Mouse (Mus musculus): Measurements from ENCODE around the gene Pigs. TPM values are rescaled to one million over a fixed set of nuclear protein-coding genes. Genes with fewer than 3 reads are reported as not detected.

The Pigs gene
- polyA plus RNA-seq, 1 experiment, result 50.2 TPM

GRCm38 (mm10) chr11:78324000-78324785 lies 4.0 kb upstream of the Pigs start:
- TF ChIP-seq GATA1 (IDR thresholded peaks at IDR 0.05; ENCODE audit: low read length), result no peak

- TF ChIP-seq GATA1 (IDR thresholded peaks at IDR 0.05; ENCODE audit: low read length), result no peak
These were observed 3.2 kb upstream of the Pigs start for GRCm38 (mm10) chr11:78324965-78325364.

DNA sequence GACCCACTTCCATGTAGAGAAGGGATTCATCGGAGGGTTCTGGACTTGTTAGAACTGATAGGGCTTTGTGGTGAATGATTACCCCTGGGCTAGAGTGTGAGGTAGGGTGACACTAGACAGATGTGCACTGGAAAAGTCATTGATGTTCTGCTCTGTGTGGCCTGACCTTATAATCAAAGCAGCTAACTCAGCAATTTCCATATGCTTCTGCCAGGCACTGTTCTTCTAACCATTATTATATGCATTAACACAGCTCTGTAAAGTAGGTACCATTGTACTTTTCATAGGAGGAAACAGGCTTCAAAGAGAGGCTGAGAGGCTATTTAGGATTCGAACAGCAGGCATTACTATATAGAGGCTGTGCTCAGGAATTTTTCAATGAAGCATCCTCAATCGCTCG lies 1.0 kb upstream of the Pigs start:
- no peak for TF ChIP-seq GATA1 (IDR thresholded peaks at IDR 0.05; ENCODE audit: low read length)

- no peak for TF ChIP-seq GATA1 (IDR thresholded peaks at IDR 0.05; ENCODE audit: low read length)
These were observed 369 bp downstream of the Pigs start for GRCm38 (mm10) chr11:78328512-78329056.

DNA sequence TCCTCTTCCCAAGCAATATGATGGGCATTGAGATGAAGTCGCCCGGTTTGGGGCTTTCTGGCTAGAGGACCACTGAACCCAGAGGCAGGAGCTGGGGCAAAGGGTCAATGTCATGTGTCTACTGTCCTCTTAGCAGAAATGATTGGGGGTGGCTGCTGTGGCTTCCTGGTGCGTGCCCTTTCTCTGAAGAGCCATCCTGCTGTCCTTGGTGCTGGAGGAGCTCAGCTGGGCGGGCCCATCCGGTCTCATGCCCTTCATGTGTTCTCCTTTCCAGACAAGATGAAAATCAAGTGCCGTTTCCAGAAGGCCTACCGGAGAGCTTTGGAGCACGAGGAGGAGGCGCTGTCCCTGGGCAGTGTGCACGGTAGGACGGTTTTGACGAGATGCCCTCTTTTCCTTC lies 4.5 kb downstream of the Pigs start:
- TF ChIP-seq GATA1 (IDR thresholded peaks at IDR 0.05; ENCODE audit: low read length), result no peak

- no peak for TF ChIP-seq GATA1 (IDR thresholded peaks at IDR 0.05; ENCODE audit: low read length)
These were observed 5.8 kb downstream of the Pigs start for GRCm38 (mm10) chr11:78333992-78334391.

- no peak for TF ChIP-seq GATA1 (IDR thresholded peaks at IDR 0.05; ENCODE audit: low read length)
These were observed 8.8 kb downstream of the Pigs start for GRCm38 (mm10) chr11:78337040-78337439.

DNA sequence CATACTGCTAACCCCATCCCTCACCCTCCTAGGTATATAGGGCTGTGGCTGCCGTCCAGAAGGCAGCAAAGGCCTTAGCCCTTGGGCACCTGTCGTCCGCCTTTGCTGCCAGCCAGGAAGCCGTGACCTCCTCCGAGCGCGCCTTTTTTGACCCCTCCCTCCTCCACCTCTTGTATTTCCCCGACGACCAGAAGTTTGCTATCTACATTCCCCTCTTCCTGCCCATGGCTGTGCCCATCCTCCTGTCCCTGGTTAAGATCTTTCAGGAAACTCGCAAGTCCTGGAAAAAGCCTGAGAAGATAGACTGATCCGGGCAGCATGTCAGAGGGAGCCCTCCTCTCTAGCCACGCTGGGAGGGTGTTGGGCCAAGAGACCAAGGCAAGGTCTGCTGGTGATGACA lies 13.5 kb downstream of the Pigs start:
- no peak for TF ChIP-seq GATA1 (IDR thresholded peaks at IDR 0.05; ENCODE audit: low read length)

GRCm38 (mm10) chr11:78343381-78344327 lies 15.4 kb downstream of the Pigs start, which contains the start of gene Unc119:
TSS of gene Unc119 (plus strand) at chr11:78343482.
- TF ChIP-seq GATA1 (IDR thresholded peaks at IDR 0.05; ENCODE audit: low read length), result no peak

DNA sequence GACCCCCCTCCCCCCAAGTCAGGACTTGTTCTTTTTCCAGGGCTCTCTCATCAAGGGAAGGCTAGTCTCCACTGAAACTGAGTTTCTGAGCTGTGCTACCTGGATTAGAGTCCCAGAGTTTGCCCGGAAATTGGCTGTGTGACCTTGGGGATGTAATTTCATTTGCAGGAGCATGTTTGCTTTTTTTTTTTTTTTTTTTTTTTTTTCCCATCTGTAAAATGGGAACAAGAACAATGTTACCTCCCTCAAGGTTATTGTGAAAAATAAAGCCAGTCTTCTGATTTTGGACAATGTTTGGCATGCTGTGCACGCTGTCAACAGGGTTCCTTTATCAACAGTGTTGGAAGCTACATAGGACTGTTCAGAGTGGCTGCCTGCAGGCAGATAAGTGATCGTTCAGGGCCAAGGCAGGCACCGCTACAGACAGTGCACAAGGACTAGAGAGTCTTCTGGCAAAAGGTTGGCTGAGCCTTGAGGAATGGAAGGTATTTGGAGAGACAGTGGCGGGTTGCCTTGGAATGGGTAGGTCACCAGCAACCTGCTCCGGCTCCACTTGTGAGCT lies 16.2 kb downstream of the Pigs start:
- no peak for TF ChIP-seq GATA1 (IDR thresholded peaks at IDR 0.05; ENCODE audit: low read length)

DNA sequence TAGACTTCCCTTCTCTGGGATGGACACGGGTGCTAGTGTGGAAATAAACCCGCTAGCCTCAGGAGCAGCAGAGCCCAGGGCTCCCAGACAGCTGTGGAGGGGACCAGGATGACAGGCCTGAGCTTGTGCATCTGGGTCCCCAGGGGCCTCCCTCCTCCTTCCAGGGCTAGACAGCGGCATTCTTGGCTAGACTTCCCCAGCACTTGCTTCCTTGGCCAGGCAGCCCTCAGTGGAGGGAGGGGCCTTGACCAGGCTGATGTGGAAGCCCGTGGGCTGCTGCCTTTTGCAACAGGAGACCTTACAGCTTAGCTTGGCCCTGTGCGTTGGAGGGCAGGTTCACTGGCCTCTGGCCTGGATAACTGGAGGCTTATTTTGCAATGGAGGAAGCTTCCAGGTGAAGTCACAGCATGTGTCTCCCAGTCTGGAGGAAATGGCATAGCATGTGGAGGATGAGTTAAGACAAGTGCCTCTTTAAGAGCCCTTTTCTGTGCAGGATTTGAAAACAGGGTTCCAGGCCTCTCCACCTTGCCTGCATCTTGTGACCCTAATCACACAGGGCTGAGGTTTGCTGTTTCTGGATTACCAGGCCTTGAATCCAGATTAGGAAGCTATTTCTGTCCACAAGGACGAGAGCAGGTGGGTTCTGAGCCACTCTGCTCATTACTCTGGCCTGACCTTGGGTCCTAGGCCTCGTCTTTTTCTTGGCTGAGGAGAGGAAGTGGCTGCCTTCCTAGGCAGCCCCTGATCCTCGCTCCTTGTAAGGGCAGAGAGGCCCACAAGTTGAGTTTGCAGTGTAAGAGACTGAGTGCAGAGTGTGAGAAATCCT lies 16.9 kb downstream of the Pigs start:
- no peak for TF ChIP-seq GATA1 (IDR thresholded peaks at IDR 0.05; ENCODE audit: low read length)

DNA sequence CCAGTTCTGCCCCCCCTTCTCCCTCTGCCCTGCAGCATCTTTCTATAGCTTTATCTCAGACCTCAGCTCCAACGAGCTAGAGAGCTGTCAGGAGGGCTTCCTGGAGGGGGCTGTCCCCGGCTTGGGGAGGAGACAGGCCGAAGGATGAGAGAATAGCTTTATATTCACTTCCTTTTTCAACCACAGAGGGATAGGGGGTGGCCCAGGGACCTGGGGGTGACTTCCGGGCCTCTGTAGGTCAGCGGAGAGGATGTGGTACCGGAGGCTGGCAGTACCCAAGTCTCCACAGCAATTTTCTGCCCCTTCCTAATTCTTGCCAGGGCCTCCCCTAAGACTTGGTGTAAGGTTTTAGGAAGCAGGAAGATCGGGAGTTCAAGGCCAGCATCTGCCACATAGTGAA lies 17.6 kb downstream of the Pigs start:
- TF ChIP-seq GATA1 (IDR thresholded peaks at IDR 0.05; ENCODE audit: low read length), result no peak

DNA sequence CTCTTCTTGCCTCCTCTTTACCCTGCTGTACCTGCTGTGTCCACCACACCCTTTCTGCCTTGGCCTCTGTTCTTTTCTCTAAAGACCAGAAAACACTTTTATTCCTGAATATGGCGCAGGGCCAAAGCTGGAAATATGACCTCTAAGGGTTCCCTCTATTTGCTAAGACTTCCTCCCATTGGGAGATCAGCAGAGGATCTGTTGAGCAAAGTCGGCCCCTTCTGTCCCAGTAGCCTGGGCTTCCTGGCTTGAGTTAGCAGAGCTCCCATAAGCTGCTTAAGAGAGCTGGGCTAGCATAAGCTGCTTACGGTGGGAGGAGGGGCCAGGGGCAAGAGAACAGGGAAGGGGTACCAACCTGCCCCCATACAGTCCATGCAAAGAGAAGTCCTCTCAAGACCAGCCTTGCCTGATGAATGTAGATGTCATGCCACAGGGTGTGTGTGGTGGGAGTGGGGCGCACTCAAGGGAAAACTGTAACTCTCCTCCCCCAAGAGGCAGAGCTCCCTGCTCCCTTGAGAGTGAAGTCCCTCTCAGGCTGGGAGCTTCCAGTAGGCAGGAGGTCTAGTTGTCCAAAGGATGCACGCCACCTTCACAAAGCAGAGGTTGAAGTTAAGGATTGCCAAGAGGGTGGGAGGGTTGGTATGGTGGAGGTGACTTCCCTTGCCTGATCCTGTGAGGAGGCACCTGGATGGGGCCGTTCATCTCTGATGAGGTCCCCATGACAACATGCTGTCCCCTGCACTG lies 18.3 kb downstream of the Pigs start:
- no peak for TF ChIP-seq GATA1 (IDR thresholded peaks at IDR 0.05; ENCODE audit: low read length)

DNA sequence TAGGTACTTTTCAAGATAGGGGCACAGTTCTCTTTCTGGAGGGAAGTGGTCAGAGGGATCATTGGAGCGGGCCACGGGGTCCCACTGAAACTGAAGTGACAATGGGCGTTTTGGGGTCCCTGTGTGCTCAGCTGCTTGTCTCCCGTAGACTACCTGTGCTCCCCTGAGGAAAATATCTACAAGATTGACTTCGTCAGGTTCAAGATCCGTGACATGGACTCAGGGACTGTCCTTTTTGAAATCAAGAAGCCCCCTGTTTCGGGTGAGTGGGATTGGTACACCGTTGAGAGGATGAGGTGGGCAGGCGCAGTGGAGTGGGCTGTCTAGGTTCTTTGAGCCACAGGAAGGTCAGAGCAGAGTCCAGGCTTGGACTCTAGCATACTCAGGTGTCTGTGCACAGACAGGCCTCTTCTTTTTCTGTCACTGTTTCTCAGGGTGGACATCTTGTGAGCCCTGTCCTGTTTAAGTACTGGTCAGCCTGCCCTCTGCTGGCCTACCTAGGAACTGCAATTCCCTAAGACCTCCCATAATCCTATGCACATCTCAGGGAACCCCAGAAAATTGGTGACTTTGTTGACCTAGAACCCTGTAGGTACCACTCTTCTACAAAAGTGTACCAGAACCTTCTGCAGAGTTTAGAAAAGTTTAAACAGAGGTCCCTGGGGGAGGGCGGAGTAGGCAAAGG lies 19.0 kb downstream of the Pigs start:
- no peak for TF ChIP-seq GATA1 (IDR thresholded peaks at IDR 0.05; ENCODE audit: low read length)
